Mouse (Mus musculus) c-Kit-negative CD71-positive TER-119-positive erythroid progenitor cells, embryonic 14.5 days (primary cell): ENCODE results near the gene Esrrb.

Source experiments
- DNase-seq: peaks from one replicate; pipeline ENCODE4 v3.0.0-alpha.2; 2013; ENCODE audit warnings: low read depth, low spot score

Esrrb gene

GRCm38 (mm10) chr12:86497126-86497525 lies 136.2 kb downstream of the Esrrb start:
- no peak for DNase-seq

DNA sequence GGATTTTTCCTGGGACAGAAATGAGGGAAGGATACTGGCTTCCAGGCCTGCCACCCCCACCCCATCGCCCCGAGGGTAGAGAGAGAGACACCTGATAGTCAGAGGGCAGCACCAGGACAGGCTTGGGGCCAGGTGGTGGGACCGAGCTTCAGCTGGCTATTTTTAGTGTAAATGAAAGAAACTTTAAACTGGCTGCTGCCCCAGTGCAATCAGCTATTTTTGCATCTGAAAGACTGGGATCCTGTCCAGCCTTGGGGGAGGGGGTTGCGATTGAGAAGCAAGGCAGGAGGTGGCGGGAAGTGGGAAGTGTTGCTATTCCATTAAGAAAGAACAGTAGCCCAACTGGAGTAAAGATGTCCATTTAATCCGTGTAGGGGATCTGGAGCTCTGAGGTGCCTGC lies 137.8 kb downstream of the Esrrb start:
- DNase-seq: no peak

- no peak for DNase-seq
These were observed 140.8 kb downstream of the Esrrb start for GRCm38 (mm10) chr12:86501728-86502127.

DNA sequence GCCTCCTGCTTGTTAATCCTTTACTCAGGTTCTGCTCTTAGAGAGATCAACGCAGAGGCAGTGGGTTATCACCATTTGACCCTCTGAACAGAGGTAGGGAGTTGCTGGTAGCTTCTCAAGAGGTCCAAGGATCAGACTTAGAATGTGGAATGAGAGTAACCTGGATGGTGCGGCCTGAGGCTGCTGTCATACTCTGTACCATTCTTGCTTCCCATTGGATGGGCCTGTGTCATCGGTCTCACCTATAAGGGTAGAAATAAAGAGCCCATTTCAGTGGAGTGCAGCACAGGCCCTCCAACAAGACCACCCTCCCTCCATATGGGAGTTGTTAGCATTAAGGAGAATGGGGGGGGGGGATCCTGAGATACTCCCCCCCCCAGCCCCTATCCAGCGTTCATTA lies 143.0 kb downstream of the Esrrb start:
- DNase-seq: no peak

DNA sequence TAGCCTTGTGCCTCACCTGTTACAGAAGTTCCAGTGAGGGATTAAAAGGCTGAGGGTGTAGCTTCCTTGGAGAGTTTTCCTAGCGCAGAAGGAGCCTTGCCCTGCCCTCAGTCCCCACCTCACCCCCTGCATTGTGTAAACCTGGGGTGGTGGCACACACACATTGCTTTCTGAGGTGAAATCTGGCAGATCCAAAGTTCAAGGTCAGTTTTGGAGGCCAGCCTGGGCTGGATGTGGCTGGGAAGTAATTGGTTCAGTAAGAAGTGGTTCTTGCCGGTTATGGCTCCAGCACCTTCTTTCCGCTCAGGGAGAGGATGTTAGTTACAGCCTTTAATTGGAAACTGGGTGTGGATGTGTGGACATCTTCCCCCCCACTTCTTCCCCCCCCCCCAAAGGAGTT lies 143.4 kb downstream of the Esrrb start:
- no peak for DNase-seq

DNA sequence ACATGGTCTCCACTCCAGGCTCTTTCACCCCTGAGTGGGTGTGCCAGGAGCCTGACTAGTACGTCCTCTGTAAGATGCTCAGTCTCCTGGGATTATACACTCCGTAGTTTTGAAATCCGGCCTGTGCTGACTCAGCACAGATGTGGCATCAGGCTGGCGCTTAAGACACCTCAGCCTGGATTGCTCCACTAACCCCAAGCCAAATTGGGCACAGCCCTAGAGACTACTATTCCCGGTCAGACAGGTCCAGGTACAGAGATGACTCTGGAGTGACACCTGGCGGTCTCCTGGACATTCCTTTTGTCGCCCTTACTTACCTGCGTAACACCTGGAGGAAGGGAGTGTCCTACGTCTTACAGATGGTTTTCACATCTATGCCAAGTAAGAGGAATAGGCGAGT lies 146.8 kb downstream of the Esrrb start:
- no peak for DNase-seq

- DNase-seq: no peak
These were observed 147.5 kb downstream of the Esrrb start for GRCm38 (mm10) chr12:86508313-86508988.

GRCm38 (mm10) chr12:86509295-86510279 lies 148.7 kb downstream of the Esrrb start:
- no peak for DNase-seq

DNA sequence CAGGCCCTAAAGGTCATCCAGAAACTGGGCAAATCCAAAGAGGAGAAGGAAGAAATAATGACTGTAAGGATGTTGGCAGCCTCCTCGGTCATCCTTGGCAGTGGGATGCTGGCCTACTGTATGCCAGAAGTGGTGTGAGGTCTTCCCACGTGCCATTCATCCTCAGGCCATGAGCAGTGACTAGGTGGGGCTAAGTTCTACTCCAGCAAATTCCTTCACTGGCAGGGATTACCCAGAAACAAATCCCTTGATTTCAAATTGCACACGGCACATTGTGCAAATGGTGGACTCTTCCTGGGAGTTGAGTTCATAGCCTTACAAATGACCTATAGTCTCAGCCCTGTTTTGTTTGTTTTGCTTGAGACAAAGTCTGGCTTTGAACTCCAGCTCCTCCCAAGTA lies 151.4 kb downstream of the Esrrb start:
- DNase-seq: no peak

DNA sequence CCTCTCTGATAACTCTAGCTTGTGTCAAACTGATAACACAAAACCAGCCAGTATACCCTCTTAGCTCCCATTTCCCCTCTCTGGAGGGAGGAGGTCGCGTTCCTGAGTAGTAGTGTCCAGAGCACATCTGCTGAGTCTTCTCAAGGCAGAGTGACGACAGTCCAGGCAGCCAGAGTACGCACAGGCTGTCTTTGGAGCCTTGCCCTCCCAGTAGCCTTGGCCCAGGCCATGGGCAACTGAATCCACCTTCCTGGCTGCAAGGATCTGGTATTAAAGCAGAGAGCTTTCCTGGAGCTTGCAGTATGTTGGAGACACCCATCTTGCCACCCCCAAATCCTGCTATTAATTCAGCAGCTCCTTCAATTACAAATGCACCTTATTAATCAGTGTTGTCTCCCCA lies 152.7 kb downstream of the Esrrb start:
- DNase-seq: no peak

DNA sequence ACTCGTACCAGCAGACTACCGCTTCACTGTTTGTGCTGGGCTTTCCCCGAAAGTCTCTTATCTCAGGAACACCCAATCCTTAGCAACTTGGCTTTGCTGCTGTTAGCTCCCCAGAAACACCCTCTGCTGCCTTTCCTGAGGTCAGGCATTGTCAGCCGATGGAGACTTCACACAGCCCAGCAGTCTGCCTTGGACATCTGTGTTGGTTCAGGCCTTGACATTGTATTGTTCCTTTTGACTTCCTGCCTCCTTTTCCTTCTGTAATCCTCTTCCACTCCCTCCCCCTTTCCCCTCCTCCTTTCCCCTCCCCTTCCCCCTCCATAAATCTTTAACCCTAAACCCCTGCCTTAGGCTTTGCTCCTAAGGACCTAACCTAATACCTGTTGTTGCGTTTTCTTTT lies 155.7 kb downstream of the Esrrb start:
- no peak for DNase-seq

GRCm38 (mm10) chr12:86517721-86518120 lies 156.8 kb downstream of the Esrrb start:
- DNase-seq: no peak

DNA sequence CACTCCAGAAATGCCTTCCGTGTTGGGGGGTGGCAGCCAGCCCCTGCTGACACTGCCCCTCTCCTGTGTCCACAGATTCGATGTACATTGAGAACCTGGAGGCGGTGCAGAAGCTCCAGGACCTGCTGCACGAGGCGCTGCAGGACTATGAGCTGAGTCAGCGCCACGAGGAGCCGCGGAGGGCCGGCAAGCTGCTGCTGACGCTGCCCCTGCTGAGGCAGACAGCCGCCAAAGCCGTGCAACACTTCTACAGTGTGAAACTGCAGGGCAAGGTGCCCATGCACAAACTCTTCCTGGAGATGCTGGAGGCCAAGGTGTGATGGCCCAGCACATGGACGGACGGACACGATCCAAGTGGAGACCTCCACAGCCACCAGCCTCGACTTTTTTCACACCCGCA lies 157.8 kb downstream of the Esrrb start:
- no peak for DNase-seq

DNA sequence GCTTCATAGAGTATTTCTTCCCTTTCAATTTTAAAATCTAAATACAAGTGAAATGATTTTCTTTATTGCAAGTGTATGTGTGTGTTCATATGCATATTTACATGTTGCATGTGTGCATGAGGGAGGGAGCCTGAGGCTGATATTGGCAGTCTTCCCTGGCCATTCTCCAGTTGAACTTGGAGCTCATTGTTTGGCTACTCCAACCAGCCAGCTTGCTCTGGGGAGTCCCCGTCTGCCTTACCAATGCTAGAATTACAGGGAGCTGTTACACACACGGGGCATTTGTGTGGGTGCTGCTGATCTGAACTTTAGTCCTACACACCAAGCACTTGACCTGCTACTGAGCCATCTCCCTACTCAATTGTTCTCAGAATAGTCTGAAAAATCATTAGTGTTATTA lies 173.4 kb downstream of the Esrrb start:
- DNase-seq: no peak

- no peak for DNase-seq
These were observed 176.9 kb downstream of the Esrrb start for GRCm38 (mm10) chr12:86537799-86538198.

DNA sequence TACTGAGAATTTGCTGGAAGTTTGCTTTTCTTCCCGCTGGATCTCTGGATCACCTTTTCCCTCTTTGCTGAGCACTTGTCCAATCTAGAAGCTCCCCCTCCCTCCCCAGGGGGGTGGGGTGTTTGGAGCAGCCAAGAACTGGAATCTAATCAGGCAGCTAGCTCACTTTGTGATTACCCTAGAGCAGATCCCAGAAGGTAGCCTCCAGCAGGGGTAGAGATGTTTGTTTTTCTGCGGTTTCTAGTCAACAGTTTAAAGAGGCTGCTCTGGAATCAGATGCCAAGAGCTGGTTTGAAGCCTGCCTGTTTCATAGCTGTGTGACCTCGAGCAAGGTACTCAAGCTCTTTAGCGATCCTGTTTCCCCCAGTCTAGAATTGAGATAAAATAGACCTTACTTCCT lies 177.8 kb downstream of the Esrrb start:
- DNase-seq: no peak

DNA sequence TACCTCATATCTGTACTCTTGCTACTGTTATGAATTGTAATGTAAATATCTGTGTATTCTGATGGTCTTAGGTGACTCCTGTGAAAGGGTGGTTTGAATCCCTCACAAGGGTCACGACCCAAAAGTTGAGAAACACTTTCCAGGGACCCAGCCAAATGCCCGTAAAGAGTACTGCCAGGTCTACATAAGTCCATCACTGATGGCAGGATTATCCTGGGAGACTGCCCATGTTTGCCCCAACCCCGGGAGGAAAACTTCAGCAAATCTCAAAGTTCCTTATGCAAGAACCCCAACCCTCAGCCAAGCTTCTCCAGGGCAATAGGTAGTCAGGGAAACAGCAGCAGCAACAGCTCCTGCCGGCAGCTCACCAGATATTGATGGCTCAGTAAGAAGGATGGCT lies 178.6 kb downstream of the Esrrb start:
- DNase-seq: no peak

DNA sequence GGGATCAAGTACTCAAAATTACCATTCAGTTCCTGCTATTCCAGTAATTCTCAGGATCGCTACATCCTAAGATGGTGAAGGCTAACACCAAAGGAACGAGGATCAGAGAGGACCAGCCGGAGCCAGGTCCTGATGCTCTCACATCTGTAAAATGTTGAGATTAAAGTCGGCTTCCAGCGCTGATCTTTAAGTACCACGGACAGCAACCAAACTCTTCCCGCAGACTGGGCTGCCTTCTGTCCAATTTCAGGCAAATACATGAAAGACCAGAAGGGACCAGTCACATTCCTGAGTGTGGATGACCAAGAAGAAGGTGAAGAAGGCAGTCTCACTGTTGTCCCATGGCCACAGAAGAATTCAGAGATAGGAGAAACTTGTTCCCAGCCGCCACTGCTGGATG lies 186.9 kb downstream of the Esrrb start:
- DNase-seq: no peak

DNA sequence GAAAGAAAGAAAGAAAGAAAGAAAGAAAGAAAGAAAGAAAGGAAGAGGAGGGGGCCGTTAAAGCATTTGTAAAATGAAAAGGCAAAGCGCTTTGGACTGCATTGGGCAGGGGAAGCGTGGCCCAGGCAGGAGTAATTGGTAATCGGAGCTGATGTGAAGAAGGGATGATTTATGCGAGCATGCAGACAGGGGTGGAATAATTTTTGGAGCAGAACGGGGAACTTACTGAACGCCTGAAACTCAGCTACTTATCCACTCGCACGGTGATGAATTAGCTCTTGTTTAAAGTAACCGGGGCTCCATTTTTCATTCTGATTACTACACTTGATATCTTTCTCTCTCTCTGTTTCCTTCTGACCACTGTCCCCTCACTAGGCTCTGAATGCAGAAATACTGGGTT lies 192.1 kb downstream of the Esrrb start:
- no peak for DNase-seq

DNA sequence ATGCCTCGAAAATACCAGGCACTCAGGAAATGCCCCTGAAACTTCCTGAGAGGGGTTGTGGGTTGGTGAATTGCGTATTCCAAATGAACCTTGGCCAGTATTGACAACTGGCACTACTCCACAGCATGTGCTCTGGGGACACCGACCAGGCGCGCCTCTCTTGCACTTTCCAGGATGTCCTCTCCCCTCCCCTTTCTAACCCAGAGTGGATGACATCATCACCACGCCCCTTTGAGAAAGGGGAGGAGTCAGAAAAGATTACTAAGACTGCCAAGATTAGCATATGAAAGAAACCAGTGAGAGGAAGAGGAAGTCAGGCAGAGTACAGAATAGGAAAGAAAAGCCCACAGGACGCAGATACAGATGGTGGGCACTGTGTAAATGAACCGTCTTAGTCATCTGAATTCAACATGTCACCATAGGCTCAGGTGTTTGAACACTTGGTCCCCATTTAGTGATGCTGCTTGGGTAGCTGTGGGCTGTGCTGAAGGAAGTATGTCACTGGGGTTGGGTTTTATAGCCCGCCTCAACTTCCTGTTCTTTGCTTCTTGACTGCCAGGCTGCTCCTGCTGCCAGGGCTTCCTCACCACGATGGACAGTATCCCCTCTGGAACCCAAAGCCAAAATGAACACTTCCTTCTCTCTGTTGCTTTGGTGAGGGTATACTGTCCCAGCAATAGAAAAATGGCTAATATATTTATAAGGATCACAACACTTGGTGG lies 196.0 kb downstream of the Esrrb start:
- no peak for DNase-seq

DNA sequence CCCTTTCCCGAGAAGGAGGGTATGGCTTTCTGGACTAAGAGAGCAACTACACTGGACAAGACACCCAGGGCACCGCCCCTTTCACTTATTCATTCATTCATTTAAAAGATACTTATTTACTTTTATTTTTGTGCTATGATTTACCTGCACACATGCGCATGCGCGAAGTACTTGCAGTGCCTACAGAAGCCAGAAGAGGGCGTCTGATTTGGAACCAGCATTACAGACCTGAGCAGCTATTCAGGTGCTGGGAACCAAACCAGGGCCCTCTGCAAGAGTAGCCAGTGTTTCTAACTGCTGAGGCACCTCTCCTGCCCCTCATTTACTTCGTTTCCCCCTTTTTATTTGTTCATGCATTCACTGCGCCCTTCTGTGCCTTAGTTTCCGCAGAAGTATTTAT lies 198.0 kb downstream of the Esrrb start:
- DNase-seq: no peak

DNA sequence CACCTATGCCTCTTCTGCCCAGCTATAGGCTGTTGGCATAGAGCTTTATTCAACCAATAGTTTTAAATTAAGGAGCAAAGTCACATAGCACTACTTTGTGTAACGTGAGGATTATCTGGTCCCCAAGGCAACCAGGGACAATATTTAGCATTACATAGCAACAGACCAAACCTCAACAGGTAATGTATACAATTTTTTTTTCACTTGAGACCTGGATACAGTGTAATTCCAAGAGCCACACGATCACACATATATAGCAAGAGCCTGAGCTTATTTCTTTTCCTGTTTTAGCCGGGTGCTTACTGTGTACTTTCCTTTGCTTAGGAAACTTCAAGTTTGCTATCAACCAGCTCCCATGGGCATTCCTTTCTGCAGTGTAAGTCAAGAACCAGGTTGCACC lies 201.8 kb downstream of the Esrrb start:
- DNase-seq: no peak
